22 mouse cellular contexts compared by ENCODE assay signal in the genomic region with DNA sequence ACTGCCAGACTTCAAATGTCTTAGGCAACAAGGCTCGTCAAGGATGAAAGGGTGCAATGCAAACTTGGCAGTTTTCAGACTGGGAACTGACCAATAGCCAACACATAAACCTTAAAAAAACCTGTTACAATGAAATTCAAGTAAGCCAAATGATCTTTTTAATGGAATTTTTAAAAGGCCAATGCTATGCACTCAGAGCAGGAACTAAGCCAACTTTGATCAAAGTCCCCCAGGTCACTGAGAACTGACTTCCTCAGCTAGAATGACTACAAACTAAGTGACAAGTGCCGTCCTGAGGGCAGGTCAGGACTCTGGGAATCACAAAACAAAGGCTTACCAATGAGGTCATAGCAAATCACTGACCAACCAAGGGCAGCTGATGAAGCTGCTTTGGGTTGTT. TPM values are rescaled to one million over a fixed set of nuclear protein-coding genes. Genes with fewer than 3 reads are reported as not detected.
DNase-seq lines count a peak whose midpoint lies in the region; ATAC-seq and TF ChIP-seq lines count a peak whose summit lies in the region.
"Had no signal": no experiment of that assay in that cellular context is flagged by ENCODE, and none has a peak within 500 bp of the region (broad histone marks: within the 10 kb centered on the region; RNA-seq: fewer than 3 reads in every experiment).

No protein-coding gene starts in this region.

- H3K9me3 ChIP-seq in kidney, embryonic 16.5 days (ENCODE audit: low read length) = no peaks in the 10 kb centered on the region
- H3K9me3 ChIP-seq in kidney, embryonic 14.5 days (ENCODE audit: control insufficient read depth, low read length) = no peaks in the 10 kb centered on the region
- H3K9me3 ChIP-seq in limb, embryonic 10.5 days (replicated peaks) = no peaks in the 10 kb centered on the region
- H3K9me3 ChIP-seq: embryonic facial prominence, embryonic 15.5 days; hindbrain, embryonic 15.5 days; midbrain, embryonic 12.5 days had no signal

- TF ChIP-seq CTCF in gastrocnemius, adult 2 months (IDR thresholded peaks at IDR 0.05) = no peak
- no peak for TF ChIP-seq CTCF in Patski (IDR thresholded peaks at IDR 0.05)

- no peak overlapping the region for H3K9ac ChIP-seq in kidney, embryonic 16.5 days (replicated peaks; ENCODE audit: low read length)
- no peak overlapping the region for H3K9ac ChIP-seq in kidney, embryonic 14.5 days (ENCODE audit: low read depth, low read length)
- H3K9ac ChIP-seq: embryonic facial prominence, embryonic 15.5 days; hindbrain, embryonic 15.5 days; midbrain, embryonic 12.5 days had no signal

- in situ Hi-C loops in Patski (cut with MboI; ENCODE audit: low pct_unique_long_range_greater_than_20kb) = no loop called here

- CTCF ChIA-PET in Patski (lab: Charles Lee) = interaction anchor here (1.6 to 2.6 kb wide), 2 partner anchors 19 to 38 kb away, joined by 4 to 8 read pairs; no protein-coding TSS in a partner anchor

- no peaks in the 10 kb centered on the region for H3K27me3 ChIP-seq in kidney, embryonic 16.5 days (ENCODE audit: insufficient read depth, low read length)
- no peaks in the 10 kb centered on the region for H3K27me3 ChIP-seq in kidney, embryonic 14.5 days (ENCODE audit: control insufficient read depth, insufficient read depth, low read length)
- no peaks in the 10 kb centered on the region for H3K27me3 ChIP-seq in Patski
- no peaks in the 10 kb centered on the region for H3K27me3 ChIP-seq in limb, embryonic 10.5 days (ENCODE audit: low read depth, poor library complexity, severe bottlenecking)
- H3K27me3 ChIP-seq: embryonic facial prominence, embryonic 15.5 days; hindbrain, embryonic 15.5 days; midbrain, embryonic 12.5 days had no signal

- H3K27ac ChIP-seq in gastrocnemius, adult 2 months = peak overlapping the region; percentile 32; the same call in 1 of the 2 replicates
- peak overlapping the region; percentile 3; the same call in 1 of the 2 replicates for H3K27ac ChIP-seq in kidney, embryonic 16.5 days (ENCODE audit: low read length)
- H3K27ac ChIP-seq in kidney, embryonic 14.5 days (ENCODE audit: low read depth, low read length) = no peak overlapping the region
- no peak overlapping the region for H3K27ac ChIP-seq in limb, embryonic 10.5 days
- H3K27ac ChIP-seq: embryonic facial prominence, embryonic 15.5 days; hindbrain, embryonic 15.5 days; midbrain, embryonic 12.5 days had no signal

- H3K36me3 ChIP-seq in kidney, embryonic 16.5 days (ENCODE audit: insufficient read depth, low read length) = no peaks in the 10 kb centered on the region
- H3K36me3 ChIP-seq in kidney, embryonic 14.5 days (ENCODE audit: control insufficient read depth, insufficient read depth, low read length) = no peaks in the 10 kb centered on the region
- H3K36me3 ChIP-seq in limb, embryonic 10.5 days = 0 out of 2 replicates have a peak, but pooled peaks cover 2% of the 10 kb centered on the region
- H3K36me3 ChIP-seq: embryonic facial prominence, embryonic 15.5 days; hindbrain, embryonic 15.5 days; midbrain, embryonic 12.5 days had no signal

- no peak overlapping the region for H3K4me3 ChIP-seq in gastrocnemius, adult 2 months
- no peak overlapping the region for H3K4me3 ChIP-seq in kidney, embryonic 16.5 days (ENCODE audit: low read length)
- H3K4me3 ChIP-seq in kidney, embryonic 14.5 days (ENCODE audit: low read length) = no peak overlapping the region
- no peak overlapping the region for H3K4me3 ChIP-seq in limb, embryonic 10.5 days
- H3K4me3 ChIP-seq: embryonic facial prominence, embryonic 15.5 days; hindbrain, embryonic 15.5 days; midbrain, embryonic 12.5 days had no signal

- ATAC-seq in kidney, embryonic 16.5 days (ENCODE audit: low FRiP score, low TSS enrichment) = no peak
- ATAC-seq in kidney, embryonic 14.5 days (ENCODE audit: low FRiP score, low TSS enrichment) = no peak
- ATAC-seq in Patski = peak; percentile 86
- ATAC-seq: CD4-positive, CD25-positive, alpha-beta regulatory T cell, adult 4 months; forebrain, embryonic 14.5 days had no signal

- H3K4me1 ChIP-seq in kidney, embryonic 16.5 days (ENCODE audit: insufficient read depth, low read length) = peaks cover 17% of the 10 kb centered on the region
- H3K4me1 ChIP-seq in kidney, embryonic 14.5 days (ENCODE audit: control insufficient read depth, insufficient read depth, low read length) = 0 out of 2 replicates have a peak, but pooled peaks cover 4% of the 10 kb centered on the region
- no peaks in the 10 kb centered on the region for H3K4me1 ChIP-seq in limb, embryonic 10.5 days

- DNase-seq in gastrocnemius, adult 2 months = no peak
- no peak for DNase-seq in gastrocnemius, adult 8-10 months (ENCODE audit: low spot score in 2 of 2)
- DNase-seq in Patski (ENCODE audit: low read depth, low spot score) = no peak
- peak; percentile 45 to 57 for DNase-seq in kidney, postnatal 25 days
- no peak for DNase-seq in limb, embryonic 10.5 days (ENCODE audit: low spot score)
- DNase-seq: adrenal gland, postnatal 10 days; cerebellum, adult 9-10 months; gastrocnemius, postnatal 14 days; heart, adult 11 months; lung, adult 2 months; lung, postnatal 14 days; thymus, adult 2 months; thymus, postnatal 4 days had no signal

- 15% methylated on average over 2 of the region's 2 CpGs for WGBS in kidney, embryonic 16.5 days
- 21% methylated on average over 2 of the region's 2 CpGs for WGBS in kidney, embryonic 14.5 days
- 74% methylated on average over 2 of the region's 2 CpGs for WGBS in limb, embryonic 10.5 days

- POLR2A ChIA-PET in Patski (lab: Charles Lee) = interaction anchor here (0.7 to 1.4 kb wide), 2 partner anchors 18 to 96 kb away, joined by 4 to 9 read pairs; no protein-coding TSS in a partner anchor

- H3K4me2 ChIP-seq in kidney, embryonic 16.5 days (replicated peaks; ENCODE audit: low read depth, low read length) = no peak overlapping the region
- H3K4me2 ChIP-seq in kidney, embryonic 14.5 days (replicated peaks; ENCODE audit: low read depth, low read length) = no peak overlapping the region
- H3K4me2 ChIP-seq: embryonic facial prominence, embryonic 15.5 days; heart, embryonic 11.5 days; hindbrain, embryonic 15.5 days; midbrain, embryonic 12.5 days had no signal

- intact Hi-C loops in gastrocnemius, adult 2 months (cut with DNase I) = no loop called here

RNA-seq across cellular contexts. Expression of gene Mark2, which starts 21.5 kb away (rescaled TPM):
- total RNA-seq in gastrocnemius, adult 2 months (2021) = 10 to 100 TPM; 36.9 to 37.1 TPM
- total RNA-seq in gastrocnemius, adult 8-10 months (2022) = 10 to 100 TPM; 31.8 to 40.1 (median 35.2) TPM
- polyA plus RNA-seq in kidney, embryonic 16.5 days (2015; fragmentation: Nextera tagmentation; extraction: Ambion mirVana) = 40.6 and 44.9 TPM in 2 replicates
- 51.9 and 54.9 TPM in 2 replicates for polyA plus RNA-seq in kidney, embryonic 14.5 days (2014; fragmentation: Nextera tagmentation; extraction: Ambion mirVana)
- 76.9 TPM for polyA plus RNA-seq in Patski (2021)
- 50.1 and 53.4 TPM in 2 replicates for polyA plus RNA-seq in limb, embryonic 10.5 days (2016; fragmentation: Nextera tagmentation; extraction: Ambion mirVana)

RNA-seq across cellular contexts. Expression of gene Rcor2, which starts 53.1 kb away (rescaled TPM):
- 1 to 10 TPM; 1.6 to 2.0 TPM for total RNA-seq in gastrocnemius, adult 2 months (2021)
- total RNA-seq in gastrocnemius, adult 8-10 months (2022) = 1 to 10 TPM; 1.8 to 4.2 (median 2.1) TPM
- 8.7 and 10.8 TPM in 2 replicates for polyA plus RNA-seq in kidney, embryonic 16.5 days (2015; fragmentation: Nextera tagmentation; extraction: Ambion mirVana)
- 9.8 and 16.0 TPM in 2 replicates for polyA plus RNA-seq in kidney, embryonic 14.5 days (2014; fragmentation: Nextera tagmentation; extraction: Ambion mirVana)
- 7.6 TPM for polyA plus RNA-seq in Patski (2021)
- polyA plus RNA-seq in limb, embryonic 10.5 days (2016; fragmentation: Nextera tagmentation; extraction: Ambion mirVana) = 54.9 and 63.1 TPM in 2 replicates
- total RNA-seq: monocyte, adult 5-6 weeks had no signal

Comparison
In these comparisons a context has a peak if more than half of its experiments do, and no peak if none do; other contexts are left out.
1. H3K27ac ChIP-seq: peak in gastrocnemius, adult 2 months (single experiment) and kidney, embryonic 16.5 days (single experiment); none in kidney, embryonic 14.5 days (single experiment) and limb, embryonic 10.5 days (single experiment).
2. DNase-seq: peak in kidney, postnatal 25 days (2 of 2); none in gastrocnemius, adult 2 months (single experiment), gastrocnemius, adult 8-10 months (0 of 2), Patski (single experiment) and limb, embryonic 10.5 days (single experiment).